Mouse (Mus musculus): ENCODE results near the gene Lrrc4. TPM values are rescaled to one million over a fixed set of nuclear protein-coding genes. Genes with fewer than 3 reads are reported as not detected.

Gene Lrrc4
- 8.0 and 10.8 TPM in 2 replicates for polyA plus RNA-seq (2021; fragmentation: Nextera tagmentation)
- long read RNA-seq, experiment 1, transcript Lrrc4-201 (1 exons, 3,615 nt): major isoform, 14 of 22 reads
- long read RNA-seq, experiment 1, partial matches to known transcripts: 0 of 22 reads
- long read RNA-seq, experiment 1, other reads (novel, unspliced or antisense): 8 of 22 reads
- long read RNA-seq, experiment 2, transcript Lrrc4-201 (1 exons, 3,615 nt): major isoform, 21 of 49 reads
- long read RNA-seq, experiment 2, partial matches to known transcripts: 0 of 49 reads
- long read RNA-seq, experiment 2, other reads (novel, unspliced or antisense): 28 of 49 reads

GRCm38 (mm10) chr6:28831011-28831853, at the start of gene Lrrc4:
TSS of gene Lrrc4 (minus strand) at chr6:28831747.

Other genes with a start within 250 kb of the Lrrc4 start
- not detected in 2 replicates for gene Lep, start 228.5 kb upstream of the Lrrc4 start, polyA plus RNA-seq (2021; fragmentation: Nextera tagmentation)

Measured in layer of hippocampus, adult 6 months (tissue).